Mouse (Mus musculus): ENCODE data around the gene Eps15l1. TPM values are rescaled to one million over a fixed set of nuclear protein-coding genes. Genes with fewer than 3 reads are reported as not detected.

The Eps15l1 gene
- 61.6 and 62.9 TPM in 2 replicates for total RNA-seq (2014; rRNA removed)
- 44.2 and 48.8 TPM in 2 replicates for polyA plus RNA-seq (2015; fragmentation: Nextera tagmentation; extraction: Ambion mirVana)

GRCm38 (mm10) chr8:72421362-72422335, at the start of gene Eps15l1:
Gene Eps15l1, minus strand, starts transcription at chr8:72421460.
- H3K4me1 ChIP-seq (ENCODE audit: insufficient read depth): peaks cover 20% of the 10 kb centered on the region
- peak; percentile 98 for DNase-seq
- H3K27me3 ChIP-seq (ENCODE audit: insufficient read depth, low read length): no peaks in the 10 kb centered on the region
- no peak for TF ChIP-seq CTCF (IDR thresholded peaks at IDR 0.05; ENCODE audit: low read depth)
- H3K9ac ChIP-seq: peak within 1 kb of the TSS; percentile 86
- WGBS: 2% methylated on average over 48 of the region's 48 CpGs
- H3K4me2 ChIP-seq (ENCODE audit: low read depth): peak within 1 kb of the TSS; percentile 70
- no peaks in the 10 kb centered on the region for H3K9me3 ChIP-seq (ENCODE audit: low read length)
- peak; percentile 98 for ATAC-seq
- H3K36me3 ChIP-seq (ENCODE audit: insufficient read depth): no peaks in the 10 kb centered on the region
- peak within 1 kb of the TSS; percentile 87 for H3K27ac ChIP-seq (ENCODE audit: low read depth, low read length)
- peak within 1 kb of the TSS; percentile 87 for H3K4me3 ChIP-seq (ENCODE audit: low read depth, low read length)

GRCm38 (mm10) chr8:72470684-72471083, 49.4 kb upstream of the Eps15l1 start:
- no peak overlapping the region for H3K27ac ChIP-seq (ENCODE audit: low read depth, low read length)
- peaks cover 75% of the 10 kb centered on the region for H3K36me3 ChIP-seq (ENCODE audit: insufficient read depth)
- H3K4me3 ChIP-seq (ENCODE audit: low read depth, low read length): no peak overlapping the region
- WGBS: 93% methylated on average over 7 of the region's 7 CpGs
- ATAC-seq: no peak
- H3K27me3 ChIP-seq (ENCODE audit: insufficient read depth, low read length): no peaks in the 10 kb centered on the region
- H3K4me2 ChIP-seq (ENCODE audit: low read depth): no peak overlapping the region
- peaks cover 2% of the 10 kb centered on the region; the same call in 1 of the 2 replicates for H3K4me1 ChIP-seq (ENCODE audit: insufficient read depth)
- no peaks in the 10 kb centered on the region for H3K9me3 ChIP-seq (ENCODE audit: low read length)
- DNase-seq: no peak
- no peak overlapping the region for H3K9ac ChIP-seq
- no peak for TF ChIP-seq CTCF (IDR thresholded peaks at IDR 0.05; ENCODE audit: low read depth)

GRCm38 (mm10) chr8:72469984-72470383, 48.7 kb upstream of the Eps15l1 start:
- no peak overlapping the region for H3K4me2 ChIP-seq (ENCODE audit: low read depth)
- TF ChIP-seq CTCF (IDR thresholded peaks at IDR 0.05; ENCODE audit: low read depth): no peak

GRCm38 (mm10) chr8:72469243-72469642, 48.0 kb upstream of the Eps15l1 start:
- Histone ChIP-seq H3K4me1 (ENCODE audit: insufficient read depth) (no peaks in the 10 kb centered on the region), H3K27me3 (ENCODE audit: insufficient read depth, low read length) (no peaks in the 10 kb centered on the region), H3K36me3 (ENCODE audit: insufficient read depth) (peaks cover 89% of the 10 kb centered on the region), H3K9me3 (ENCODE audit: low read length) (no peaks in the 10 kb centered on the region), H3K4me2 (ENCODE audit: low read depth) (no peak overlapping the region), H3K27ac (ENCODE audit: low read depth, low read length) (no peak overlapping the region), H3K9ac (no peak overlapping the region), H3K4me3 (ENCODE audit: low read depth, low read length) (no peak overlapping the region)
- WGBS: 87% methylated on average over 2 of the region's 2 CpGs
- TF ChIP-seq CTCF (IDR thresholded peaks at IDR 0.05; ENCODE audit: low read depth): no peak
- DNase-seq (no peak), ATAC-seq (no peak)

More at GRCm38 (mm10) chr8:72469984-72470383, 48.7 kb upstream of the Eps15l1 start:
- Histone ChIP-seq H3K36me3 (ENCODE audit: insufficient read depth) (peaks cover 82% of the 10 kb centered on the region), H3K9ac (no peak overlapping the region), H3K4me3 (ENCODE audit: low read depth, low read length) (no peak overlapping the region), H3K27ac (ENCODE audit: low read depth, low read length) (no peak overlapping the region), H3K4me1 (ENCODE audit: insufficient read depth) (no peaks in the 10 kb centered on the region), H3K9me3 (ENCODE audit: low read length) (no peaks in the 10 kb centered on the region), H3K27me3 (ENCODE audit: insufficient read depth, low read length) (no peaks in the 10 kb centered on the region)
- 93% methylated on average over 8 of the region's 8 CpGs for WGBS
- DNase-seq: no peak
- ATAC-seq: no peak

GRCm38 (mm10) chr8:72464211-72464610, 43.0 kb upstream of the Eps15l1 start:
- no peak overlapping the region for H3K4me3 ChIP-seq (ENCODE audit: low read depth, low read length)
- no peak overlapping the region for H3K4me2 ChIP-seq (ENCODE audit: low read depth)
- WGBS: 94% methylated on average over 10 of the region's 10 CpGs
- no peak overlapping the region for H3K27ac ChIP-seq (ENCODE audit: low read depth, low read length)
- peaks cover 96% of the 10 kb centered on the region for H3K36me3 ChIP-seq (ENCODE audit: insufficient read depth)
- no peaks in the 10 kb centered on the region for H3K27me3 ChIP-seq (ENCODE audit: insufficient read depth, low read length)
- no peaks in the 10 kb centered on the region for H3K9me3 ChIP-seq (ENCODE audit: low read length)
- ATAC-seq (no peak), DNase-seq (no peak)
- no peaks in the 10 kb centered on the region for H3K4me1 ChIP-seq (ENCODE audit: insufficient read depth)
- no peak for TF ChIP-seq CTCF (IDR thresholded peaks at IDR 0.05; ENCODE audit: low read depth)
- no peak overlapping the region for H3K9ac ChIP-seq

GRCm38 (mm10) chr8:72459881-72460533, 38.7 kb upstream of the Eps15l1 start:
- Histone ChIP-seq H3K4me2 (ENCODE audit: low read depth) (no peak overlapping the region), H3K9me3 (ENCODE audit: low read length) (no peaks in the 10 kb centered on the region), H3K4me1 (ENCODE audit: insufficient read depth) (no peaks in the 10 kb centered on the region), H3K27ac (ENCODE audit: low read depth, low read length) (no peak overlapping the region), H3K4me3 (ENCODE audit: low read depth, low read length) (no peak overlapping the region), H3K36me3 (ENCODE audit: insufficient read depth) (peaks cover 77% of the 10 kb centered on the region), H3K9ac (no peak overlapping the region), H3K27me3 (ENCODE audit: insufficient read depth, low read length) (no peaks in the 10 kb centered on the region)
- ATAC-seq (0 out of 2 replicates have a peak, but pooled peaks have one; percentile 15), DNase-seq (no peak)
- TF ChIP-seq CTCF (IDR thresholded peaks at IDR 0.05; ENCODE audit: low read depth): no peak
- 92% methylated on average over 4 of the region's 4 CpGs for WGBS
